Mouse (Mus musculus): ENCODE measurements around the gene Mid1.

DNA sequence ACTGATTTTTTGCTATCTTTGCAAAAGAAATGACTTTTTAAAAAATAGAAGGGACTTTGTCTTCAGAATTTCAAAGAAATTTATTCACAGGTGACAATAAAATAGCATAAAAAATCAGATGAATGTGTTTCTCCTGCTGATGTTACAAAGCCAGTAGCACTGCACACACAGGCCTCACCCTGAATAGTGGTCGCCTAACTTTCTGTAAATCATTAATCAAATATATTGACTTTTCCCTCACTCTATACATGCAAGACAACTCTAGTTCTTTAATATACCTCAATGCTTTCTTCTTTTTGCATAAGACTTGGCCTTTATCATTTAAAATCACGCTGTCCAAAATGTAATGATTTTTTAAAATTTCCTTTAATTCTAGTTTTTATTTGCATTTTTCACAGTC lies 126.8 kb downstream of the Mid1 start:
- TF ChIP-seq CTCF (IDR thresholded peaks at IDR 0.05; ENCODE audit: low read depth, low read length) = no peak
- no peak for TF ChIP-seq POLR2A (IDR thresholded peaks at IDR 0.05; ENCODE audit: extremely low read depth, insufficient read depth, low read length)
